Mouse (Mus musculus): ENCODE data around the gene Ifitm10. TPM values are rescaled to one million over a fixed set of nuclear protein-coding genes. Genes with fewer than 3 reads are reported as not detected.

Gene Ifitm10
- polyA plus RNA-seq, 1 experiment from 2014 or later, result 9.5 TPM

DNA sequence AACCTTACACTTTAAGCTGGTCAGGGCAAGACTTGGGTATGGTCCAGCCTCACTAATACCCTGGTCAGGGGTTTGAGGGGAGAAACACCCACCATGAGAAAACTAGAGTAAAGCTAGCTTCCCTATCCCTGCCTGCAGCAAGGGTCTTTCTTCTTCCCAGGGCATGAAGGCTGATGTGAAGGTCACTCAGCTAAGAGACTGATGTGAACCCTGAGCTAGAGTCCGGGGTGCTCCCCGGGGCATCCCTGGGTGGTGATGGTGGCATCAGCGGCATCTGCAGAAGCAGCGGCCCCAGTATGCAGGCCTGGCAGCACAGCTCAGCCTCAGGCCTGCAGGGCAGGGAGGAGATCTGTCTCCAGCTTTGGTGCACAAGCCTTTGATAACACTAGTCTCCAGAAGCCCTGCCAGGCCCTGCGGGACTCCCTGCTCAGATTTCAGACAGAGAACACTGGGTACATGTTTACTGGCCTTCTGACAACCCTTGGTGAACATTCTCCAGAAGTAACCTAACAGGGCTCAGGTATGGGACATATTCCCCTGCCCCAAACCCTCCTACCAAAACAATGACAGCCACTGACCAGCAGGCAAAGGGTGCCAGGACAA, 961 bp upstream of the Ifitm10 start:
- Histone ChIP-seq H3K9ac (no peak overlapping the region), H3K4me1 (peaks cover 10% of the 10 kb centered on the region), H3K27ac (no peak overlapping the region), H3K9me3 (no peaks in the 10 kb centered on the region), H3K36me3 (replicated peaks) (peaks cover 24% of the 10 kb centered on the region), H3K4me2 (no peak overlapping the region), H3K4me3 (no peak overlapping the region), H3K27me3 (replicated peaks) (peaks cover 27% of the 10 kb centered on the region)
- no peak for ATAC-seq (replicated peaks)
- 92% methylated on average over 5 of the region's 5 CpGs for WGBS

GRCm38 (mm10) chr7:142373039-142373438, 514 bp downstream of the Ifitm10 start:
- peaks cover 27% of the 10 kb centered on the region for H3K27me3 ChIP-seq (replicated peaks)
- WGBS, result 78% methylated on average over 5 of the region's 5 CpGs

DNA sequence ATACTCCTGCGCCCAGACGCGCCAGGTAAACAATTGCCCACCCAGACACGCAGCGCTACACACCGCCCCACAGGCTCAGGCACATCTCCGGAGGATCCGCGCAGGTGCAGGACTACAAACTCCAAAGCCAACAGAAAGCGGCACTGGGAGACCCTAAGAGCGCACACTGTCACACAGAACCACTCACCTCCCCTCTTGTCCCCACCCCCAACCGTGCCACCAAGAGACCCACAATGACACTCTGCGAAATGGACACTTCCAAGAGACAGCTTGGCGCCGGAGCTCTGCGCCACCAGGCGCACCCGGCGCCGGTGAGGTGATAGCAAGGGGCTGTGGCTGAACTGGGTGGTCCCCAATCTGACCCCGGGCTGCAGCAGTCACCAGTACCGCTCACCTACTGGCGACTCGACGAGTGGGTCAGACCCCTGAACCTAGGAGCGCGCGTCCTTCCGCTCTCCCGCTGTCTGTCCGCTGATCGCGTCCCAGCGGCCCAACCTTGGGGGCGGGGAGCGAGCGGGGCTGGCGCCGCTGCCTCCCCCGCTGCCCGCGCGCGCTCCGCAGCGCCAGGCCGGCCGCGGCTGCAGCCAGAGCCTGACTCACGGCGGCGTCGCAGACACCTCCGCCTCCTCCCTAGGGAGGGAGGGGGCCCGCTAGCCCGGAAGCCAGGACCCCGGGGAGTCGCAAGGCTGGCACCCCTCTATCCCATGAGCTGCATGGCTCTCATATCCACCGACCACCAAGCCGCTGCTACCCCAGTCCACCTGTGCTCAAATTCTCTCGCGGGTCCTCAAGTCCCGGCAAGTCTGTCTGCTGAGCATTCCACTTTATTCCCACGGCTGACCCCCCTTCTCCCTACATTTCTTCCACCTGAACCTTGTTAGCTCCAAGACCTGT, 1.5 kb downstream of the Ifitm10 start:
- Histone ChIP-seq H3K27ac (no peak overlapping the region), H3K4me1 (peaks cover 10% of the 10 kb centered on the region), H3K27me3 (replicated peaks) (peaks cover 27% of the 10 kb centered on the region), H3K36me3 (replicated peaks) (peaks cover 9% of the 10 kb centered on the region), H3K9ac (peak overlapping the region; percentile 46), H3K4me2 (peak overlapping the region; percentile 67), H3K9me3 (no peaks in the 10 kb centered on the region), H3K4me3 (peak overlapping the region; percentile 47)
- 2% methylated on average over 61 of the region's 64 CpGs for WGBS
- peak; percentile 48; the same call in 1 of the 2 replicates for ATAC-seq (replicated peaks)

More at GRCm38 (mm10) chr7:142373039-142373438, 514 bp downstream of the Ifitm10 start:
- ATAC-seq (replicated peaks), result no peak
- Histone ChIP-seq H3K4me1 (peaks cover 10% of the 10 kb centered on the region), H3K9ac (no peak overlapping the region), H3K27ac (no peak overlapping the region), H3K9me3 (no peaks in the 10 kb centered on the region), H3K4me2 (no peak overlapping the region), H3K4me3 (no peak overlapping the region), H3K36me3 (replicated peaks) (peaks cover 12% of the 10 kb centered on the region)

DNA sequence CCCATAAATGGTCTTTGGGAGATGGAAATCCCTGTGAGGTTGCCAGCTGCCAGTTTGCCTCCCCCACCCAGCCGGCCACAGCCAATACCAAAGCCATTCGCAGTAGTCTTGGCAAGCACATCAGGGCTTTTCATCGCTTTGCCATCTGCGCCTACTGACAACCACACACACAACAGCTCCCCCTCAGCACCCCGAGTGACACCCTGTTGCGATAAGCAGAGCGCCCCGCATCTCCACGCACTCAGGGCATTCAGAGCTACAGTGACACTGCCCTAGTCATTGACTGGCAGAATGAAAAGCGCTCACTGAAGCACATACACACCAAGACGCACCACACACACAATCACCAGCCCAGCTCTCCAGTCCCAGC, 2.2 kb downstream of the Ifitm10 start:
- WGBS, result 26% methylated on average over 11 of the region's 11 CpGs
- no peak for ATAC-seq (replicated peaks)
- peak overlapping the region; percentile 46; the same call in 1 of the 2 replicates for H3K9ac ChIP-seq

GRCm38 (mm10) chr7:142370937-142371336, 2.6 kb downstream of the Ifitm10 start:
- Histone ChIP-seq H3K27ac (no peak overlapping the region), H3K27me3 (replicated peaks) (peaks cover 27% of the 10 kb centered on the region), H3K36me3 (replicated peaks) (peaks cover 5% of the 10 kb centered on the region), H3K9me3 (no peaks in the 10 kb centered on the region), H3K4me2 (peak overlapping the region; percentile 67), H3K4me1 (peaks cover 10% of the 10 kb centered on the region), H3K4me3 (no peak overlapping the region; the same call in 1 of the 2 replicates), H3K9ac (no peak overlapping the region)
- 81% methylated on average over 18 of the region's 18 CpGs for WGBS
- no peak for ATAC-seq (replicated peaks)

More for the DNA sequence above, 2.2 kb downstream of the Ifitm10 start:
- H3K36me3 ChIP-seq (replicated peaks), result peaks cover 9% of the 10 kb centered on the region
- H3K9me3 ChIP-seq, result no peaks in the 10 kb centered on the region
- peaks cover 10% of the 10 kb centered on the region for H3K4me1 ChIP-seq
- H3K4me2 ChIP-seq, result peak overlapping the region; percentile 67
- H3K27me3 ChIP-seq (replicated peaks), result peaks cover 27% of the 10 kb centered on the region
- peak overlapping the region; percentile 47 for H3K4me3 ChIP-seq
- no peak overlapping the region for H3K27ac ChIP-seq

DNA sequence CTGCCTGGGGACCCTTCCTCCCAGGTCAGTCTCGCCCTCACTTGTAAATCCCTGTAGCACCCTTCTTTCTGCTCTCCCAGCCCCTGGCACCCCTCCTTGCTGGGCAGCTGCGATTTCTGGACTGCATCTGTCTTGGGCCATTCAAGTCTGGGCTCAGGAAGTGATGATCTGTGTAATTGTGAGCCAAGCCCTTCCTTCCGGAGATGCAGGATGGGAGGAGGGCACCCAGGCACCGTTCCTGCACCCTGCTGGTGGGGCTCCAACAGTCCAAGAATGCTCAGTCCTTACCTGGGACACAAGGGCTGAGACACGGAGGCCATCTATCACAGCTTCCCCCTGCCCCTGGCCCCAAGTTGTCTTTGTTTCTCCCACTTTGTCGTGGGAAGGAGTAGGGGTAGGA, 3.7 kb downstream of the Ifitm10 start:
- 76% methylated on average over 6 of the region's 6 CpGs for WGBS
- peaks cover 10% of the 10 kb centered on the region for H3K4me1 ChIP-seq
- no peak overlapping the region for H3K4me3 ChIP-seq
- H3K36me3 ChIP-seq (replicated peaks), result no peaks in the 10 kb centered on the region
- no peak overlapping the region for H3K27ac ChIP-seq
- H3K27me3 ChIP-seq (replicated peaks), result peaks cover 27% of the 10 kb centered on the region
- no peak overlapping the region for H3K4me2 ChIP-seq
- no peaks in the 10 kb centered on the region for H3K9me3 ChIP-seq
- H3K9ac ChIP-seq, result no peak overlapping the region
- ATAC-seq (replicated peaks), result no peak

- 82% methylated on average over 2 of the region's 2 CpGs for WGBS
- H3K27me3 ChIP-seq (replicated peaks), result peaks cover 27% of the 10 kb centered on the region
- no peak overlapping the region for H3K27ac ChIP-seq
These were observed 4.7 kb downstream of the Ifitm10 start for GRCm38 (mm10) chr7:142368856-142369255.

DNA sequence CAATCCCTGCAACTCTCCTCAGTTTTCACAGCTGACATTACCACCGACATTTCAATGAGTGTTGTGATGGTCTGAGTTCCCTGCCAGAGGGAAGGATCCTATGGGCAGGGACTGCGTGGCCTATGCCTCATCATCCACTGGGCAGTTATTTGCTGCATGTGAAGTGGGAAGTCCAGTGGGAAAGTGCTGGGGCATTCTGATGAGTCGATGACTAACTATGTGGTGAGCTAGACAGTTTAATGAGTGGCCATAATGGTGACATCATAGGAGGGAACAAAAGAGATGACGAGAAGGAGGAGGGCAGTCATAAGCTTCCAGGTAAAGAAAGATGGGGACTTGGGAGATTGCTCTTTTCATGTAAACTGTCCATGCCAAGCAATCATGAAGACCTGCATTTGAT, 10.4 kb downstream of the Ifitm10 start:
- H3K9ac ChIP-seq, result no peak overlapping the region
- 80% methylated on average over 4 of the region's 4 CpGs for WGBS
- no peak for ATAC-seq (replicated peaks)
- H3K4me1 ChIP-seq, result no peaks in the 10 kb centered on the region
- H3K27ac ChIP-seq, result no peak overlapping the region
- no peaks in the 10 kb centered on the region for H3K9me3 ChIP-seq
- H3K27me3 ChIP-seq (replicated peaks), result no peaks in the 10 kb centered on the region
- H3K36me3 ChIP-seq (replicated peaks), result no peaks in the 10 kb centered on the region
- no peak overlapping the region for H3K4me2 ChIP-seq
- no peak overlapping the region for H3K4me3 ChIP-seq

More at GRCm38 (mm10) chr7:142368856-142369255, 4.7 kb downstream of the Ifitm10 start:
- Histone ChIP-seq H3K36me3 (replicated peaks) (no peaks in the 10 kb centered on the region), H3K9ac (no peak overlapping the region), H3K4me2 (no peak overlapping the region), H3K9me3 (no peaks in the 10 kb centered on the region), H3K4me3 (no peak overlapping the region), H3K4me1 (peaks cover 10% of the 10 kb centered on the region)
- no peak for ATAC-seq (replicated peaks)

DNA sequence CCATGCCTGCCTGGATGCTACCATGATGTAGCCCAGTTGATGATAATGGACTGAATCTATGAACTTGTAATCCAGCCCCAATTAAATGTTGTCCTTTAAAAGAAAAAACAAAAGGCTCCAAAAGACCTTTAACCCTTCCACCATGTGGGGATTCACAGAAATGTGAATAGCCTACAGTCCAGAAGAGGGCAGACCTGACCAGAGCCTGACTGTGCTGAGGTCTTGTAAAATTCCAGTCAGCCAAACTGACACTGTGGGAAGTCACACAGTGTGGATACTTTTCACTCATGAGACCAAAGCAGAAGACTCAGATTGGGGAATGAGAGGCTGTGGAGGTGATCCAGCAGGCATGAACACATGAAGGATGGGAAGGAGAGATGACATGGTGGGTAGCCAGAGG, 12.8 kb downstream of the Ifitm10 start:
- no peak for ATAC-seq (replicated peaks)
- no peaks in the 10 kb centered on the region for H3K9me3 ChIP-seq
- H3K4me2 ChIP-seq, result no peak overlapping the region
- no peaks in the 10 kb centered on the region for H3K36me3 ChIP-seq (replicated peaks)
- no peak overlapping the region for H3K9ac ChIP-seq
- H3K4me3 ChIP-seq, result no peak overlapping the region
- no peaks in the 10 kb centered on the region for H3K27me3 ChIP-seq (replicated peaks)
- H3K27ac ChIP-seq, result no peak overlapping the region
- H3K4me1 ChIP-seq, result no peaks in the 10 kb centered on the region

DNA sequence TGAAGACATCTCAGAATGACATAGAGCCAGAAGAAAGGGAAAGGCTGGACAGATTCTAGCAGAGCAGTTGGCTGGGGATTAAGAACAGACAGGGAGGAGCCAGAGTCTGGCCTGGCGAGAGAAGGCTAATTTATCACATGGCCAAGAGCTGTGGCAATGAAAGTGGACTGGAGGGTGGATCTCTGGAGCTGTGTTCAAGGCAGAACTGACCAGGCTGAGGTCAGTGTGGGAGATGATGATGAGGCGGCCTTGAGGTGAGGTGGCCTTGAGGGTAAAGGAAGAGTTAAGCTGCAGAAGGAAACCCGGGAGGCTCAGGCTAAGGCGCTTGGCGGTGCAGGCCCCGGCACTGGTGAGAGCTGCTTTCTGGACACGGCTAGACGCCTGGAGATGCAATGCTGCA, 14.4 kb downstream of the Ifitm10 start:
- no peaks in the 10 kb centered on the region for H3K4me1 ChIP-seq
- H3K27ac ChIP-seq, result no peak overlapping the region
- no peak for ATAC-seq (replicated peaks)
- no peak overlapping the region for H3K4me3 ChIP-seq
- no peaks in the 10 kb centered on the region for H3K27me3 ChIP-seq (replicated peaks)
- no peaks in the 10 kb centered on the region for H3K9me3 ChIP-seq
- 70% methylated on average over 8 of the region's 8 CpGs for WGBS
- no peak overlapping the region for H3K9ac ChIP-seq
- no peak overlapping the region for H3K4me2 ChIP-seq
- H3K36me3 ChIP-seq (replicated peaks), result no peaks in the 10 kb centered on the region

DNA sequence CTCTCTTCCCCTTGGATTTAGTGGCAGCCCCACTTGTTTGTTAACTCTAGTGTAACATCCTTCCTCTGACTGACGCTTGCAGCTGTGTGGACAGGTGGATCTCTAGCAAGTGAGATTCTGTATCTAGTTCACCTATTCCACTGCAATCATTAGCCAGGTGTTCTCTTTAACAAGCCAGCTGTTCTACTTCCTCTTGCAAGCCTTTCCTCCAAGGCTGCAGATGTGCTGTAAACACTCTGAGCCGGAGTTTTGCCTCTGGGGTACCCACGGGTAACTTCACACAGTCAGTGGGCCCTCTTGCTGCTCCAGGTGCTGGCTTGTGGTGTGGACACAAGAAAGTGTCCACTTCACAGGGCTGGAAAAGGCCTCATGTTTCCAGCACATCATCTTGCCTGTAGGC, 16.0 kb downstream of the Ifitm10 start:
- ATAC-seq (replicated peaks), result no peak
- Histone ChIP-seq H3K9me3 (no peaks in the 10 kb centered on the region), H3K4me1 (no peaks in the 10 kb centered on the region), H3K4me2 (no peak overlapping the region), H3K9ac (no peak overlapping the region), H3K36me3 (replicated peaks) (no peaks in the 10 kb centered on the region), H3K27ac (no peak overlapping the region), H3K27me3 (replicated peaks) (no peaks in the 10 kb centered on the region), H3K4me3 (no peak overlapping the region)
- WGBS, result 89% methylated on average over 3 of the region's 3 CpGs

DNA sequence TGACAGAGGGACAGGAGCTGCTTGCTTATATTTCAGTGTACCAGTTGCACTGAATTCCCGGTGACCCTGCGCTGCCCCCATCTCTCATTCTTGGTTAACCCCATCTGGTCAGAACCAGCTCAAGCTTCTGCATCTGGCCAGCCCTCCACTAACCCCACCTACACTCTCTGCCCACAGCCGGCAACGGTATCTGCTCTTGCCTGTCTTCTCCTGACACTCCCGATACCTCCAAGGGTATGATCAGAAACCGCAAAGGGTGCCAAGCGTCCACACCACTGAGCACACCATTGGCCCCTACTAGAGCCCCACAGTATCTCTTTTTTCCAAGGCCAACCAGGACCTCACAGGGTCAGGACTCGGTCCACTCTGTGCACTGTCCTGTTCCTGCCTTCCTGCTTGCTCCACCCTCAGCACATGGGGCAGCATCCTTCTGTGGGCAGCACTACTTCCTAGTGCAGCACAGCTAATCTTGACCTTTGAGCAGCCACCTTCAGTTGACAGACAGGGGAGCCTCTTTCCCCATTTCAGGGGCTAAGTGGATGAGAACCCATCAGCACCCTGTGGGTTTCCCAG, 18.8 kb downstream of the Ifitm10 start:
- Histone ChIP-seq H3K36me3 (replicated peaks) (no peaks in the 10 kb centered on the region), H3K9ac (no peak overlapping the region), H3K27ac (no peak overlapping the region), H3K9me3 (no peaks in the 10 kb centered on the region), H3K4me3 (no peak overlapping the region), H3K27me3 (replicated peaks) (no peaks in the 10 kb centered on the region), H3K4me1 (no peaks in the 10 kb centered on the region; the same call in 1 of the 2 replicates), H3K4me2 (no peak overlapping the region)
- no peak for ATAC-seq (replicated peaks)
- WGBS, result 79% methylated on average over 8 of the region's 8 CpGs
